Mouse (Mus musculus) liver, postnatal 0 days (tissue): ENCODE results near the gene Nid1. TPM values are rescaled to one million over a fixed set of nuclear protein-coding genes. Genes with fewer than 3 reads are reported as not detected.
"Not testable (repeated sequence)": the region's sequence is repeated elsewhere in the genome, so short reads cannot be mapped to it uniquely, and the experiment has no call there.

Experiments used
- ATAC-seq: fragments of 200-750 bp; cut with Nextera tagmentation; 2 replicates; pipeline ENCODE4 v1.8.0; 2017; ENCODE audit warnings: mild to moderate bottlenecking, moderate library complexity
- DNase-seq: peaks from one replicate; pipeline ENCODE4 v3.0.0-alpha.2; 2016
- H3K27ac ChIP-seq: fragments of 300-500 bp; sonication (generic); 2 replicates; pipeline ENCODE4 v1.5.1; 2014; ENCODE audit warnings: antibody characterized with exemption, moderate library complexity, mild to moderate bottlenecking, low read depth
- H3K27me3 ChIP-seq: fragments of 300-500 bp; sonication (generic); 2 replicates; pipeline ENCODE4 v1.6.1; 2014; ENCODE audit warnings: low read length, control low read depth, mixed read lengths; ENCODE audit not compliant: insufficient read depth
- H3K36me3 ChIP-seq: fragments of 300-500 bp; sonication (generic); replicated peaks from 2 replicates; pipeline ENCODE4 v1.6.1; 2014; ENCODE audit warnings: mild to moderate bottlenecking, control low read depth, low read length, moderate library complexity, mixed read lengths; ENCODE audit not compliant: insufficient read depth
- H3K4me1 ChIP-seq: fragments of 300-500 bp; sonication (generic); 2 replicates; pipeline ENCODE4 v1.6.1; 2014; ENCODE audit warnings: antibody characterized with exemption, mild to moderate bottlenecking, control low read depth; ENCODE audit not compliant: insufficient read depth
- H3K4me2 ChIP-seq: fragments of 300-500 bp; sonication (generic); 2 replicates; pipeline ENCODE4 v1.6.1; 2014; ENCODE audit warnings: low read depth, mild to moderate bottlenecking, low read length, moderate library complexity, mixed read lengths
- H3K4me3 ChIP-seq: fragments of 300-500 bp; sonication (generic); 2 replicates; pipeline ENCODE4 v1.5.1; 2014; ENCODE audit warnings: low read depth, low read length
- H3K9ac ChIP-seq: fragments of 300-500 bp; sonication (generic); replicated peaks from 2 replicates; pipeline ENCODE4 v1.6.1; 2014; ENCODE audit warnings: mild to moderate bottlenecking, moderate library complexity
- H3K9me3 ChIP-seq: fragments of 300-500 bp; sonication (generic); 2 replicates; pipeline ENCODE4 v1.6.1; 2016; ENCODE audit warnings: mild to moderate bottlenecking, control low read depth, low read length, mixed read lengths
- CTCF ChIP-seq: sonication (generic); IDR thresholded peaks from 2 replicates; pipeline ENCODE4 v1.5.1; 2016; ENCODE audit warnings: antibody characterized with exemption, low read depth
- EP300 ChIP-seq: IDR thresholded peaks from 2 replicates; pipeline ENCODE4 v1.6.1; 2016; ENCODE audit warnings: antibody characterized with exemption, low read depth, mild to moderate bottlenecking
- WGBS: fragments of 180-500 bp; shearing (Covaris S2); extraction: QIAGEN DNeasy Blood & Tissue Kit; methylation state at CpG from one replicate; pipeline ENCODE4 v1.1.7; 2014; ENCODE audit not compliant: insufficient replicate concordance; 5-methylcytosine and 5-hydroxymethylcytosine counted together
- polyA plus RNA-seq: library from polyadenylated mRNA; unstranded; fragments of >200 nt; fragmentation: Nextera tagmentation; extraction: Ambion mirVana; gene quantifications from 2 replicates; pipeline ENCODE4 v1.2.1, GENCODE M21; 2015

Gene Nid1
- polyA plus RNA-seq, 1 experiment from 2014 or later = 17.9 TPM

GRCm38 (mm10) chr13:13449981-13450380 lies 12.6 kb downstream of the Nid1 start:
- WGBS = 72% methylated on average over 12 of the region's 12 CpGs
- H3K36me3 ChIP-seq, DNase-seq, H3K4me3 ChIP-seq, H3K9me3 ChIP-seq, H3K27ac ChIP-seq, H3K27me3 ChIP-seq, H3K9ac ChIP-seq, H3K4me2 ChIP-seq, ATAC-seq, H3K4me1 ChIP-seq: not testable (repeated sequence)
- TF ChIP-seq CTCF = 0 out of 2 replicates have a peak, but pooled peaks have one; percentile 14

GRCm38 (mm10) chr13:13450931-13451330 lies 13.6 kb downstream of the Nid1 start:
- H3K27ac ChIP-seq = not testable (repeated sequence)

GRCm38 (mm10) chr13:13453332-13453731 lies 16.0 kb downstream of the Nid1 start:
- not testable (repeated sequence) for ATAC-seq, H3K27ac ChIP-seq, H3K27me3 ChIP-seq, H3K9me3 ChIP-seq, H3K36me3 ChIP-seq, H3K4me3 ChIP-seq, DNase-seq, H3K4me2 ChIP-seq, H3K9ac ChIP-seq, H3K4me1 ChIP-seq
- 61% methylated on average over 6 of the region's 6 CpGs for WGBS

More at GRCm38 (mm10) chr13:13450931-13451330, 13.6 kb downstream of the Nid1 start:
- not testable (repeated sequence) for H3K4me2 ChIP-seq, ATAC-seq, H3K4me3 ChIP-seq, H3K4me1 ChIP-seq, DNase-seq, H3K9me3 ChIP-seq, H3K36me3 ChIP-seq, H3K27me3 ChIP-seq, H3K9ac ChIP-seq
- WGBS = 56% methylated on average over 1 of the region's 1 CpGs

GRCm38 (mm10) chr13:13454249-13454648 lies 16.9 kb downstream of the Nid1 start:
- H3K9me3 ChIP-seq, H3K27me3 ChIP-seq, H3K4me1 ChIP-seq, H3K27ac ChIP-seq, H3K4me3 ChIP-seq, H3K36me3 ChIP-seq, H3K9ac ChIP-seq, DNase-seq, ATAC-seq, H3K4me2 ChIP-seq: not testable (repeated sequence)
- WGBS = 84% methylated on average over 7 of the region's 7 CpGs

GRCm38 (mm10) chr13:13455632-13456492 lies 18.5 kb downstream of the Nid1 start:
- not testable (repeated sequence) for H3K9ac ChIP-seq, H3K27ac ChIP-seq, H3K36me3 ChIP-seq, H3K4me1 ChIP-seq, H3K27me3 ChIP-seq, H3K4me2 ChIP-seq, H3K4me3 ChIP-seq, H3K9me3 ChIP-seq, DNase-seq, ATAC-seq
- WGBS = 57% methylated on average over 7 of the region's 9 CpGs

GRCm38 (mm10) chr13:13458138-13458737 lies 20.9 kb downstream of the Nid1 start:
- Histone ChIP-seq H3K4me1 (peaks cover 6% of the 10 kb centered on the region; the same call in 1 of the 2 replicates), H3K27me3 (no peaks in the 10 kb centered on the region), H3K4me3 (no peak overlapping the region), H3K4me2 (no peak overlapping the region), H3K9ac (no peak overlapping the region), H3K9me3 (no peaks in the 10 kb centered on the region), H3K27ac (no peak overlapping the region), H3K36me3 (no peaks in the 10 kb centered on the region)
- TF ChIP-seq EP300 = no peak
- no peak for TF ChIP-seq CTCF
- WGBS = 68% methylated on average over 4 of the region's 4 CpGs
- DNase-seq = no peak
- no peak for ATAC-seq
